Mouse (Mus musculus): ENCODE results near the gene Neu1.
"Not testable (repeated sequence)": the region's sequence is repeated elsewhere in the genome, so short reads cannot be mapped to it uniquely, and the experiment has no call there.

Gene Neu1

DNA sequence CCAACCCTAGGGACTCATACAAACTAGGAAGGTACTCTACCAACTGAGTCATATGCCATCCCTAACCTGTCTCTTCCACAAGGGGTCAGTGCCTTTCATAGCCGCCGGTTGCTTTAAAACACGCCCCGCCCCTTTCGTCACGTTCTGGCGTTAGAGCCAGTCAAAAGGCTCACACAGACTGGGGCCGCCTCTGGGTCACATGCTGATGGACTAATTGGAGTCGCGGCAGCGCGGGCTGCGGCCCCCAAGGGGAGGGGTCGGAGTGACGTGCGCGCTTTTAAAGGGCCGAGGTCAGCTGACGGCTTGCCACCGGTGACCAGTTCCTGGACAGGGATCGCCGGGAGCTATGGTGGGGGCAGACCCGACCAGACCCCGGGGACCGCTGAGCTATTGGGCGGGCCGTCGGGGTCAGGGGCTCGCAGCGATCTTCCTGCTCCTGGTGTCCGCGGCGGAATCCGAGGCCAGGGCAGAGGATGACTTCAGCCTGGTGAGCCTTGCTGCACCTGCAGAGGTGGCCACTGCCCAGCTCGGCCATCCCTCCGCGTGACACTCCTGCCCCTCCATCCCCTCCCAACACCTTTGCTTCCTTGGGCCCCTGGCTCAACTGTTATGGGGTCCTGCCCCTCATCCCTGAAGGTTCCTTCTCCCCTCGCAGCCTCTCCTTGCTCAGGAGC, at the start of gene Neu1:
Gene Neu1, plus strand, starts transcription at position 193 of the 674 bp plus-strand sequence.
- peak; percentile 86 for DNase-seq (ENCODE audit: low spot score)

- DNase-seq (ENCODE audit: low spot score), result no peak
These were observed 49.3 kb upstream of the Neu1 start, which contains the start of gene Gm20547 for GRCm38 (mm10) chr17:34881683-34882310. Gene Gm20547, minus strand, starts transcription at chr17:34882042.

- no peak for DNase-seq (ENCODE audit: low spot score)
These were observed 47.7 kb upstream of the Neu1 start for GRCm38 (mm10) chr17:34883332-34883731.

GRCm38 (mm10) chr17:34884704-34885103, 46.3 kb upstream of the Neu1 start:
- no peak for DNase-seq (ENCODE audit: low spot score)

GRCm38 (mm10) chr17:34885615-34886014, 45.4 kb upstream of the Neu1 start:
- no peak for DNase-seq (ENCODE audit: low spot score)

DNA sequence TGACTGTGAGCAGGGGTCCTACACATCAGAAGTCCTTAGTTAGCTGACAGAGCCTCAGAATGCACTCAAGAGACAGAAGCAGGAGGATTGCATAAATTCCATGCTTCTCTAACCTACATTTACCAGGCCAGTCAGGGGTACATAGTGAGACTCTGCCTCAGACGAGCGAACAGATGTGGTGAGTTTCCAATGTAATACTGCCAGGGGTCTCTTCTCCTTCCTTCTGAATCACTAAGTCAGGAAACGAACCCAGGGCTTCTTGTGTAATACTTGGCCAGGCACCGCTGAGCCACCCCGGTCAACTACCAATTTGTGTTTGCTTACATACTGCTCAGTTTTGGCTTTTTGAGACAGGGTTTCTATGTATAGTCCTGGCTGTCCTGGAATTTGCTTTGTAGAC, 43.1 kb upstream of the Neu1 start:
- no peak for DNase-seq (ENCODE audit: low spot score)

- no peak for DNase-seq (ENCODE audit: low spot score)
These were observed 40.8 kb upstream of the Neu1 start for GRCm38 (mm10) chr17:34890074-34890743.

DNA sequence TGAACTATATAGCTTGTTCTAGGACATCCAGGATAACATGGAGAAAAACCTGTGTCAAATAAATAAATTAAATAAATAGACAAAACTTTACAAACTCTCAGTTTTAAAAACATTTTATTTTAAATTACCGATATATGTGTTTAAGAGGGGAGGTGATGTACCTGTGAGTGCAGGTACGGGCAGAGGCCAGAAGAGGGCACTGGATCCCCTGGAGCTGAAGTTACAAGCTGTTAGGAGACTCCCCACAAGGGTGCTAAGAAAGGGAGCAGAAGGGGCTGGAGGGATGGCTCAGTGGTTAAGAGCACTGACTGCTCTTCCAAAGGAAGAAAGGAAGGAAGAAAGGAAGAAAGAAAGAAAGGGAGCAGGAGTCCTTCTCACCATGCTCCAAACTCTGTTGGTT, 39.7 kb upstream of the Neu1 start:
- no peak for DNase-seq (ENCODE audit: low spot score)

GRCm38 (mm10) chr17:34893072-34893824, 37.8 kb upstream of the Neu1 start:
- no peak for DNase-seq (ENCODE audit: low spot score)

DNA sequence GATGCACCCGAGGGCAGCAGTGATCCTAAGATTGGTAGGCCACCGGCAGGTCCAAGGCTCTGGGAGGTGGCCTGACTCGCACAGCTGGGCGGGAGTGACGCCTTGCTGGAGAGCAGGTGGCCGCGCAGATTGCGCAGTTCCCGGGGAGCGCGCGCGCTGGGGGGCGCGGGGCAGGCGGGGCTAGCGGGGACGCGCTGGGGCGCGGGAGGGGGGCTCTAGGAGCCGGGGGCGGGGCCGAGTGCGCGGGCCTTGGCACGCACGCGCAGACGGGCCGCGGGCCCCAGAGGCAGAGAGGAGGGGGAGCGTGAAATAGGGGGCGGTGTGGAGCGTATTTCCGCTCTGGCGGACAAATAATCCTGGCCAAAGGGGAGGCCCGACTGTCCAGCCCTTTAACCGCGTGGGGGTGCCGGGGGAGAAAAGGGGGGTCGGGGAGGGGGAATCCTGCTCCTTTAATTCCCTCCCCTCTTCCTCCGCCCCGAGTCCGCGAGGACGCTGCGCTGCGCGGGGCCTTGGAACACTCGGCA, 36.9 kb upstream of the Neu1 start:
- peak; percentile 65 for DNase-seq (ENCODE audit: low spot score)

DNA sequence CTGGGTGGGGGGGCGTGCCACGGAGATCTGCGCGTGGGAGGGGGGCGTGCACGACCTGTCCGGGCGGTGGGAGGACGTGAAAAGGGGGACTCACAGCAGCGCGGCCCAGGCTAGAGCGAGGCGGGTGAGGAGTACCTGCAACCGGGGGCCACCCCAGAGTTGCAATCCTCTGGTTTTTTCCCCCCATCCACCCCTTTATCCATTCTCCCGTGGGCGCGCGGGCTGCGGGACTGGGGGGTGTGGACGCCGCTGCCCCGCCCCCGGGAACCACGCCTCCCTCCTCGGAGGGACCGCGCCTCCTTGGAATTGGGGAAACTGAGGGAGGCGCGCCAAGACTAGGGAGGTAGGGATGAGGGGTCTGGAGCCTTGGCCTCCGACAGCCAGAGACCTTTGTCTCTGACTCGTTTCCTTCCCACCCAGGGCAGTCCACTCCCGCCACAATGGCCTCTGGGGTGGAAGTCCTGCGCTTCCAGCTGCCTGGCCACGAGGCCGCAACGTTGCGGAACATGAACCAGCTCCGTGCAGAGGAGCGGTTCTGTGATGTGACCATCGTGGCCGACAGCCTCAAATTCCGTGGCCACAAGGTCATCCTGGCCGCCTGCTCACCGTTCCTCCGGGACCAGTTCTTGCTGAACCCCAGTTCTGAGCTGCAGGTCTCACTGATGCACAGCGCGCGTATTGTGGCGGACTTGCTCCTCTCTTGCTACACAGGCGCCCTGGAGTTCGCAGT, 36.1 kb upstream of the Neu1 start:
- no peak for DNase-seq (ENCODE audit: low spot score)

DNA sequence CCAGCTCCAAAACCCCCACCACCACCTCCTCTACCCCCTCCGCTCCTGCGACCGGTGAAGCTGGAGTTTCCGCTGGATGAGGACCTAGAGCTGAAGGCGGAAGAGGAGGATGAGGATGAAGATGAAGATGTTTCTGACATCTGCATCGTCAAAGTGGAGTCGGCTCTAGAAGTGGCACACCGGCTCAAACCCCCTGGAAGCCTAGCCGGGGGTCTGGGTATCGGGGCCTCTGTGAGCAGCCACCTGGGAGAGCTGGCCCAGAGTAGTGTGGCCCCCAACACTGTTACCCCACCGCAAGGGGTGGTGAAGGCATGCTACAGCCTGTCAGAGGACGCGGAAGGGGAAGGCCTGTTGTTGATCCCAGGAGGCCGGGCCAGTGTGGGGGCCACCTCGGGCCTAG, 35.3 kb upstream of the Neu1 start:
- no peak for DNase-seq (ENCODE audit: low spot score)

DNA sequence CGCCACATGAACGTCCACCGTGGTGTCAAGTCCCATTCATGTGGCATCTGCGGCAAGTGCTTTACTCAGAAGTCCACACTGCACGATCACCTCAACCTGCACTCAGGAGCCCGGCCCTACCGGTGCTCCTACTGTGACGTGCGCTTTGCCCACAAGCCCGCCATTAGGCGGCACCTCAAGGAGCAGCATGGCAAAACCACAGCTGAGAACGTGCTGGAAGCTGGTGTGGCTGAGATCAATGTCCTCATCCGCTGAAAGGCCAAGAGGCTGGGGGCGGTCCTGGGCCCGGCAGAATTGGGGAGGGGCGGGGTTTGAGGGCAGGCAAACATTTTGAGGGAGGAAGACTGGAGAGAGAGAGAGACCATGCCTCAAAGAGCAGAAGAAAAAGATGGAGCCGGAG, 34.7 kb upstream of the Neu1 start:
- no peak for DNase-seq (ENCODE audit: low spot score)

DNA sequence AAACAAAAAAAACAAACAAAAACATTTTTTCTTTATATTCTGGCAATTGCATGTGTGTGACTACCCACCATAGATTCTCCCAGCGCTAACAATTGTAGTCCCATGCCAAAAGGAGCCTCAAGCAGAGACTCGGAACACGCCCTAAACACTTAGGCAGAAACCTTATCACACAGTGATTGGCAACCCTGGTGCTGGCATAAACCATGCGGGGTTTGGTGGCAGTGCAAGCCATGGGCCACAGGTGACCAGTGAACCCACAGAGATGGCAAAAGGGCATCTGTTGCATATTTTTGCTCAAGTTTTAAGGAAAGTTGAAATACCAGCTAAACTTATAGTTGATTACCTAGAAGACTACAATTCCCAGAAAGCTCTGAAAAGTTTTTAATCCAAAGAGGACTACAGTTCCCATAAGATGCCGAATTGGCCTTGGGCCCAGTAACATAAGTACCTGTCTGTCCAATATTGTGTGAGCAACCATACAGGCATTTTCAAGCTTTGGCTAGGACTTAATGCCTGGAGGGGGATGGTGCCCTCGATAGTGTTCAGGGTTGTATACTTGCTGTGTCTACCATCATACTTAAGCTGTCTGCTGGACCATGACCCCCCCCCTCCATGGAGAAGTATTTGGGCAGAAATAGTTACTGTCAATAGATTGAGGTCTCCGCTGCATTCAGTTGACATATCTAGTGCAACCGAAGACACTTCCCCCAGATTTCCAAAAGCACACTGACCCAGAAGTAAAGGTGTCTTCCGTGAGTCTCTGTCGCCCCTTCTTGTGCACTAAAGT, 33.5 kb upstream of the Neu1 start:
- DNase-seq (ENCODE audit: low spot score), result no peak

GRCm38 (mm10) chr17:34898160-34898586, 32.9 kb upstream of the Neu1 start, which contains the start of the genes C2 and Ehmt2:
Gene C2, minus strand, starts transcription at chr17:34898265.
Gene Ehmt2, plus strand, starts transcription at chr17:34898469.
- DNase-seq (ENCODE audit: low spot score), result peak; percentile 58

DNA sequence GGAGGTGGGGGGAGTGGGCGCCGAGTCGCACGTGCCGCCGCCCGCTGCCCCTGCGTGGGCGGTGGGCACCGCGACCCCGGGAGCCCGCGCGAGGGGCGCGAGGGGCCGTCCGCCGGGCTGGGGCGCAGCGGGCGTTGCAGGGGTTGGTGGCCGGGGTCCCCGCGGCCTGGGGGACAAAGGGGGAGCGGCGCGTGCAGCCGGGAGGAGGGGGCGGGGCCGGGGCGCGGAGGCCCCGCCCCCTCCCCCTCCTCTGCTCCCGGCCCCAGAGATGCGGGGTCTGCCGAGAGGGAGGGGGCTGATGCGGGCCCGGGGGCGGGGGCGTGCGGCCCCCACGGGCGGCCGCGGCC, 32.4 kb upstream of the Neu1 start:
- no peak for DNase-seq (ENCODE audit: low spot score)

DNA sequence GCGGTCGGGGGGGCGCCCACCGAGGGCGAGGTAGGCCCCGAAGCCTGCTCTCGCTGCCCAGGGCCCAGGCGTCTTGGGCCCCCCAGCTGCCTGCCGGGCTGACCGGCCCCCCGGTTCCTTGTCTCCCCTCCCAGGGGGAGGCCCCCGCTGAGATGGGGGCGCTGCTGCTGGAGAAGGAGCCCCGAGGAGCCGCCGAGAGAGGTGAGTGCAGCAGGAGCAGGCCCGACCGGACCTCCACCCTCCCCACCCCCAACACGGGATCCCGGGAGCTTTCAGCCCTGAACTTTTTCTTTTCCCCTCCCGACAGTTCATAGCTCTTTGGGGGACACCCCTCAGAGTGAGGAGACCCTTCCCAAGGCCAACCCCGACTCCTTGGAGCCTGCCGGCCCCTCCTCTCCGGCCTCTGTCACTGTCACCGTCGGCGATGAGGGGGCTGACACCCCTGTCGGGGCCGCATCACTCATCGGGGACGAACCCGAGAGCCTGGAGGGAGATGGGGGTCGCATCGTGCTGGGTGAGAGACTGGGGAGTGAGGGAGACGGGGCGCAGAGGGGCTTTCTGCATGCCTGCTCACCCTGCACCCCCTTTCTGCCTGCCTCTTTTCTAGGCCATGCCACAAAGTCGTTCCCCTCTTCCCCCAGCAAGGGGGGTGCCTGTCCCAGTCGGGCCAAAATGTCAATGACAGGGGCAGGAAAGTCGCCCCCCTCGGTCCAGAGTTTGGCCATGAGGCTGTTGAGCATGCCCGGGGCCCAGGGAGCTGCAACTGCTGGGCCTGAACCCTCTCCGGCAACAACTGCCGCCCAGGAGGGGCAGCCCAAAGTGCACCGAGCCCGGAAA, 31.8 kb upstream of the Neu1 start:
- DNase-seq (ENCODE audit: low spot score), result no peak

- no peak for DNase-seq (ENCODE audit: low spot score)
These were observed 31.2 kb upstream of the Neu1 start for GRCm38 (mm10) chr17:34899890-34900243.

DNA sequence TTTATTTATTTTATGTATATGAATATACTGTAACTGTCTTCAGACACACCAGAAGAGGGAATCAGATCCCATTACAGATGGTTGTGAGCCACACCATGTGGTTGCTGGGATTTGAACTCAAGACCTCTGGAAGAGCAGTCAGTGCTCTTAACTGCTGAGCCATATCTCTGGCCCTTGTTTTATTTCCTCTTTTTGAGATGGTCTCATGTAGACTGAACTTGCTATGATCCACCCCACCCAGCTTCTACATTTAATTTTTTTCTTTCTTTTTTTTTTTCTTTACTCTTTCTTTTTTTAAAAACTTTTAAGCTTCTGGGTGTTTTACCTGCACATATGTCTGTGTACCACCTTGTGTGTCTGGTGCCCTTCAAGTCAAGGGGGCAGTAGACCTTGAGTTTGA, 30.2 kb upstream of the Neu1 start:
- not testable (repeated sequence) for DNase-seq (ENCODE audit: low spot score)

DNA sequence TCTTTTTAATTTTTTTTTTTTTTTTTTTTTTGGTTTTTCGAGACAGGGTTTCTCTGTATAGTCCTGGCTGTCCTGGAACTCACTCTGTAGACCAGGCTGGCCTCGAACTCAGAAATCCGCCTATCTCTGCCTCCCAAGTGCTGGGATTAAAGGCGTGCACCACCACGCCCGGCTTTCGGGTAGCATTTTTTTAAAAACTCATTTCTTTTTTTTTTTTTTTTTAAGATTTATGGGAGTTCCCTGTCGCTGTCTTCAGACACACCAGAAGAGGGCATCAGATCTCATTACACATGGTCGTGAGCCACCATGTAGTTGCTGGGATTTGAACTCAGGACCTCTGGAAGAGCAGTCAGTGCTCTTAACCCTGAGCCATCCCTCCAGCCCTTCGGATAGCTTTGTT, 29.1 kb upstream of the Neu1 start:
- not testable (repeated sequence) for DNase-seq (ENCODE audit: low spot score)

Data from spleen, adult 12 weeks (tissue).